Mouse (Mus musculus): Measurements from ENCODE around the gene Lhfpl5.
"Not testable (repeated sequence)": the region's sequence is repeated elsewhere in the genome, so short reads cannot be mapped to it uniquely, and the experiment has no call there.

Gene Lhfpl5

DNA sequence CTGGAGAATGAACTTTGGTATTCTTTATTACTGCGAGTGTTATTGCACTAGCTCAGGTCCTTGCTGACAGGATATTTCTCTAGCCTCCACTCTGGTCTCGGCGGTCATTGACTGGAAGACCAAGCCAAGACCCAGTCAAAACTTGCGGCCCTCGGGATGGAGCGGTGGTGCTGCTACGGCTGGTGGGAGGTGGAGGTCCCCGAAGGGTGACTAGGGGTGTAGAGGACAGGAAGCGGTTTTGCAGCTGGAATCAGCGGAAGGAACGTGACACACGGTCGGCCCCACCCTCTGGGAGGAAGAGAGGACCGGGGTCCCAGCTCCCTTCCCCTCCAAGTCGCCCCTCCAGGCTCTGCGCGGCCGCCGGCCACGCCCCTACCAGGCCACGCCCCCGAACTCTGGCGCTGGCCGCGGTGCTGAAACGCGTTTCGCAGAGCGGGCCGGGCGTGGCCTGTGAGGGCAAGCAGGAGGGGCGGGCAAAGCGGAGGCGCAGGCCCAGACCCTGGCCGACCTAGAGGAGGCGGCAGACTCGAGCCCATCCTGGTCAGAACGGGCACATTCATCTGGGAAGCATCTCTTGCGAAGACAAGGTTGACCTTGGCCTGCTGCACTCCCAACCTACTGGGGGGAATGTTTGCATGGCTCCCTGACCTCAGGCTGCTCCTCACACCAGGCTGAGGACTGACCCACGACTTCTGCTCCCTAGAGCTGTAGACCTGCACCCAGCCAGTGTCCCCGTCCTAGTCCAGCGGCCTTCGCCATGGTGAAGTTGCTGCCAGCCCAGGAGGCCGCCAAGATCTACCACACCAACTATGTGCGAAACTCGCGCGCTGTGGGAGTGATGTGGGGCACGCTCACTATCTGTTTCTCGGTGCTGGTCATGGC, at the start of gene Lhfpl5:
Gene Lhfpl5 (plus strand): TSS at position 398 of the 882 bp plus-strand sequence.
- no peak for DNase-seq (ENCODE audit: low spot score in 2 of 2)

DNA sequence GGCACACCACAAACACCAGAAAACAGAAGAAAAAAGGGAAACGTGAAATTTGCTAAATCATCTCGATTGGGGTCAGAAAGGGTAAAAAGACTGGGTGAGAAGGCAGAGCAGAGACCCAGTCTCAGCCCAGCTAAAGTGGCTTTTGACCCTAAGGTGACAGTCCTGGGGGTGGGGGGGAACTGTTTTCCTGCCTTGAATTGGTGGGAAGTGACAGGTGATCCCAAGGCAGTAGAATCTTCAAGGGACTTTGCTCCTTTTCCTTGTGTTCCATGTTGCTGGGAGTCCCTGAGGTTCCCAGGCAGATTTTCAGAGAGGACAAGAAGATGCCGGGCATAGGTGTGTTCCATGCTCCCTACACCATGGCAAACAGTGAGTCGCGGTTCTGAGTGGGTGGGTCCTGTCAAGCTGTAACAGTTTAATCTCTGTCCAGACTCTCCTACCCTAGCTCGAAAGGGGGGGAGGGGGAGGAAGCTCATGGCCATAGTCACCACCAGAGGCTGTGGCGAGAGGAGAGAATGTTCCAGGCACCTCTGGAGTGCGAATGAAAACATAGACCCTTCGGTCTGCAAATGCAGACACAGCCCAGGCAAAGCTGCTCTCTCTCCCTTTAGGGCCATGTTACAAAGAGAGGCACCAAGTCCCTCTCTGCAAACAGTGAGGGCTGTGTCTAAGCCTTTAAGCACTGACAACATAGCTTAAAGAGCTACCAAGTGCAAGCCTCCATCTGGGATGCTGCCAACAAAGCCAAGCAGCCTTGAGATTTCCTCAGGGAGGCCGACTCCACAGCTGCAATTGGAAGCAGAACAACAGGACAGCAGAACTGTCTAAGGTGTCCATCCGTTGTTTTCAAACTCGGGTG, 48.0 kb upstream of the Lhfpl5 start:
- no peak for DNase-seq (ENCODE audit: low spot score in 2 of 2)

DNA sequence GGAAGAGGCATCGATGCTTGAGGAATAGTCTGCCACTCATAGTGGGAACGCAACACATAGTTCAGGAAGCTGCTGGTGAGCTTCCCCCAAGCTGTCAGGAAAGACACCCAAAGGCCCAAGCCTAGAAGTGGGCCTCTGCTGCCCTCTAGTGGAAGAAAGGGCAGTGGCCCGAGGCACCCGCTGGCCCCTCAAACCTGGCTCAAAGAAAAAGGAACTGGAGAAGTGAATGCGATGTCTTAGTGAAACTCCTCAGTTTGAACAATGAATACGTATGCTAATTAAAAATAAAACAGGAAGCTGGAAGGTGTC, 47.4 kb upstream of the Lhfpl5 start:
- DNase-seq (ENCODE audit: low spot score in 2 of 2) = peak; percentile 76 to 77

DNA sequence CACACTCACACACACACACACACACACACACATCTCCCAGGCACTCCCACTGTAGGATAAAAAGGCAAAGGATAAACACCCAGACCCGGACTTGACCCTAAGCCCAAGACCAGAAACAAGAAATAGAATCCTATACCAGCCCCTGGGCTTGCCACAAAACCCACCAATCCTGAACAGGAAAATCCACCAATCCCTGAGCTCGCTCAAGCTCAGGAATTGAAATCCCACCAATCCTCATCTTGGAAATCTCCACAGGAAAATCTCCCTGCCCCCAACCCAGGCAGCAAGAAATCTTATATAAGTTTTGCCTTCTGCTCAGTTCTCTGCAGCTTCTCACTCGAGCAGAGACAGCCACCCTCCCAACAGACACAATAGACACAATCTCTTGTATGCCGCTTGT, 46.3 kb upstream of the Lhfpl5 start:
- DNase-seq (ENCODE audit: low spot score in 2 of 2) = no peak

DNA sequence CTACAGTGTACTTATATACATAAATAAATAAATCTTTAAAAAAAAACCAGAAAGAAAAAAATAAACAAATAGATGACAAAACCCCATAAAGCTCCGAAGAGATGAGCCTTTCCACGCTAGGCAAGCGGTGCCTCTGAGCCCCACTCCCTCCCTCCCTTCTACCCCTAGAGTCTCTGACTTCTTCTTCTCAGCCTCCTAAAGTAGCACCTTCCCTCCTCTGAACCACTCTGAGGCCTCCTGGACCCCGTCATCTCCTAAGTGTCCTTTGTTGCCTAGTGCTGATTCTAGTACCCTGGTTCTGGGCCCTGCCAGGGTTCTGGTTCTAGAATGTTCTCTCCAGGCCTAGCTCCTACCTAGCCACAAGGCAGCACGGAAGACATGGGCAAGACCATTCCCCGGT, 44.9 kb upstream of the Lhfpl5 start, which contains the start of gene Armc12:
Gene Armc12 (plus strand): TSS at position 301 of the 400 bp plus-strand sequence.
- no peak for DNase-seq (ENCODE audit: low spot score in 2 of 2)

DNA sequence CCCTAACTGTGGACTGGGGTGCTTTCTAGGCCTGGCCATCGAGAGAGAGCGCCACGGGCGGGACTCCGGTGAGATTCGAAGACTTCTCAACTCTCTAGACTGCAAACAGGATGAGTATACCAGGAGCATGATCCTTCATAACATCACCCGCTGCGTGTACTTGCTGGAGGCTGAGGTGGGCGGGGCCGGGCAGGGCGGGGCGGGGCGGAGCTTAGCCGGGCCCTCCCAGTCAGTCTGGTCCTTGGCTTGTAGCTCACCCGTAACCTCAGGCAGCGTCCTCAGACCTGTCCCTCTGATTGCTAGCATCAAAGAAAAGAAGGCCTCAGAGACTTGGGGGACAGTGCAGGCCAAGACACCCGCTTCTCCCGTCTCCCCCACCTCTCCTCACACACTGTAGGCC, 43.5 kb upstream of the Lhfpl5 start:
- no peak for DNase-seq (ENCODE audit: low spot score in 2 of 2)

DNA sequence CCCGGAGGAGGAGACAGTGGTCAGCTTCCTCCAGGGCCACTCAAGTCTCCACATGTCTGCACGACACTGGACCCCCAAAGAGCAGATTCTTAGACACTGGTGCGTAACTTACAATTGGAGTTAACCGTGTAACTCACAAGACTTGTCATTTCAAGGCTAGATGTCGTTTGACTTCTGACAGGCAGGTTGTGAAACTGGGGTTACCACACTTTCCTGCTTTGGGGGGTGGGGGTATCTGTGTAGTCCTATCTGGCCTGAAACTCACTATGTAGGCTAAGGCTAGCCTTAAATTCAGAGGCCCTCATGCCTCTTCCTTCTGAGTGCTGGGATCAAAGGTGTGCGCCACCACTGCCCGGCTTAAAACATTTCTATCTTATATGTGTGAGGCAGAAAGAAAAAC, 42.9 kb upstream of the Lhfpl5 start:
- DNase-seq (ENCODE audit: low spot score in 2 of 2) = no peak

DNA sequence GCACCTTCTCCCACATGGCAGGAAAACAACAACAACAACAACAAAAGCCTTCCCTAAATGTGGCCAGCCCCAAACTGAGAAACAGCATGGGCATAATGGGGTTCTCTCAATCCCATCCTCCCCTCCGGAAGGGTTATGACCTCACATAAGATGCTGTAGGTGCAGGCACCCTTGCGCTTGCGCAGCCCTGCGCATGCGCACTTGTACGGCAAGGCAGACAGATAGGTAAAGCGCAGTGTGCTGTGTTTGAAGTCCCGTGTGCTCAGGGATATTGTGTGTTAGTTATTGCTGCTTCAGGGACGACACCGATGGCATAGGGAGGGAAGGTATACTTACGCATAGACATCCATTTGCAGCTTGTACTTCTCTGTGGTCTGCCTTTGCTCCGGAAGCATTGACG, 42.1 kb upstream of the Lhfpl5 start:
- no peak for DNase-seq (ENCODE audit: low spot score in 2 of 2)

DNA sequence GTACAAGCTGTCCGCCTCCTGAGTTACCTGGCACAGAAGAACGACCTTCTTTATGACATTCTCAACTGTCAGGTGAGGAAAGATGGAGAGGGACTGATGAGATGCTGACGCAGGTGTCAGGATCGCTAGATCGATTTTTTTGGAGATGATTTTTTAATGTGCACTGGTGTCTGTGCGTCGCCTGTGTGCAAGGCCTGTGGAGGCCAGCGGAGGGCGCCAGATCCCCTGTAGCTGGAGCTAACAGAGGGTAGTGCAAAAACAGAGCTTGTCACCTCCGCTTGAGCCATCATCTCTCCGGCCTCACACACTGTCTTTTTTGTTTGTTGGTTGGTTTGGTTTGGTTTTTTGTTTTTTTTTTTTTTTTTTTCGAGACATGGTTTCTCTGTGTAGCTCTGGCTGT, 37.6 kb upstream of the Lhfpl5 start:
- no peak for DNase-seq (ENCODE audit: low spot score in 2 of 2)

DNA sequence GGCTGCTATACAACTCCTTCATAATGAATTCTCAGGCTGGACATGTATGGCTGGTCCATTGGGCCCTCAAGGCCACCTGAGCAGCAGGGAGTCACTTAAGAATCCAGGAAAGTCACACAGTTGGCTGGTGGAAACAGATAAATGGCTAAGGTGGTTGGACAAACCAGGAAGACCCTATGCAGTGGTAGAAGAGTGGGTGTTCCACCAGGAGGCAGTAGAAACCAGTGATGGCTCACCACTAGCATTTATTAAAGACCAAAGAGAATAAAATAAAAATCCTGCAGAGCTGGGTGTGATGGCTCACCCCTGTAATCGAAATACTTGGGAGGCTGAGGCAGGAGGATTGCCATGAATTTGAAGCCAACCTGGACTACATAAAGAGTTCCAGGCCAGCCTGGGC, 28.5 kb upstream of the Lhfpl5 start:
- DNase-seq (ENCODE audit: low spot score in 2 of 2) = no peak

DNA sequence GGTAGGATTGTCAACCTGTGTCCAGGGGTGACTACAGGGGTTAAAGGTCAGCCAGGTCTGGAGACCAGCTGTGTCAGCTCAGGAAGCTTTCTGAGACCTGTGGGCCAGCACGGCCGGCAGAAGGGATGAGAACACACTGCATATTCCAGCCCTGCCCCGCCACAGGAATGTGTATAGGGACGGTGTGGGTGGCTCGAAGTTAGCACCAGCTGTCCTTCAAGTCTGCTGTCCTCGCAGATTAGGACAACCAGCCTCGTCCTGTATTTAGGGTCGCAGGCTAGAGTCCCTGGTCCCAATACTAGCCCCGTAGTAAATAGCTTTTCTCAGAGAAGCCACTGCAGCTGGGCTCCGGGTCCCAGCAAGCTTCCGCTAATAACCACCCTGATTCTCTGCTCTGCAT, 26.9 kb upstream of the Lhfpl5 start:
- DNase-seq (ENCODE audit: low spot score in 2 of 2) = no peak

DNA sequence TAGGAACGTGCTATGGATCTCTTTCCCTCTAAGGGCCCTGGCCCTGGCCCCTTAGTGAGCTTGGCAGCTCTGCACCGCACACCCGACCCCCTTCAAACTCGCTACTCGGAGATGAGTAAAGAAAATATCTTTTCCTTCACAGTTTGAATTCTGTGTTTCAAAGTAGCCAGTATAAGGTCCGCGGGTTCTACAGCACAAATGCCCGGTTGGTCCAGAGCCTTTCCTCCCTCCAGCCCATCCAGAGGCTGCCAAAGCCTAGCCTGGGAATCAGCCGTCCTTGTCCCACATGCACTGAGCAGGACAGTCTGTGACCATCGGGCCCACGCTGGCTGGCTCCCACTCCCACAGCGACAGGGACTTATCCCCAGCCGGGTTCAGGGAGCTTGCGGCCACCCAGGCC, 26.3 kb upstream of the Lhfpl5 start, which contains the start of gene Clpsl2:
Gene Clpsl2 (plus strand): TSS at position 301 of the 400 bp plus-strand sequence.
- no peak for DNase-seq (ENCODE audit: low spot score in 2 of 2)

DNA sequence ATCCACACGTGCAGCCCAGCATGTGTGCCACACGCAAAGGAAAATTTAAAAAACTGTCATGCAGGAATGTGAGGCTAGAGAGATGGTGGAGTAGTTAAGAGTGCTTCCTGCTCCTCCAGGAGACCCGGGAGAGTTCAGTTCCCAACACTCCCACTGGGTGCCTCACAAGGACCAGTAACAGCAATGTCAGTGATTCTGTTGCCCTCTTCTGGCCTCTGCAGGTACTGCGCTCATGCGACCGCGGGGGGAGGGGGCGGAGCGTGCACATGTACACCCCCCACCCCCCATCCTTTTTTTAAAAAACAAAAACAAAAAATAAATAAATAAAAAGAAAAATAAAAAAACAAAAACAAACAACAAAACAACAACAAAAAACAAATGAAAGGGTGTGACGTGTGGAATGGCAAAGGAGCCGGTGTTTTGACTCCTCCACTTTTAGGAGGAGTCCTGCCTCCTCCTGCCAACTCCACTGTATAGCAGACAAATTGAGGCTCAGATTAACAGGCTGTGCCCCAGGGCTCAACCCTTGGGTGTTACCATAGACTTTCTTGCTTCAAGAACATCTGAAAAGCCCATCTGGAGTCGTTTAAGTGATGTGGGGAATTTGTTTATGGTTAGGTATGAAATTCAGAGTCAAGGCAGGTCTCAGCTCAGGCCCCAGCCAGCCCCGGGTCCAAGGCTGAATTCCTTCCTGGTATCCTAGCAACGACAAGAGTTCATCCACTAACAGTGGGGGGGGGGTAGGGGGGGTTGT, 22.2 kb upstream of the Lhfpl5 start:
- peak; percentile 11 to 63 for DNase-seq (ENCODE audit: low spot score in 2 of 2)

DNA sequence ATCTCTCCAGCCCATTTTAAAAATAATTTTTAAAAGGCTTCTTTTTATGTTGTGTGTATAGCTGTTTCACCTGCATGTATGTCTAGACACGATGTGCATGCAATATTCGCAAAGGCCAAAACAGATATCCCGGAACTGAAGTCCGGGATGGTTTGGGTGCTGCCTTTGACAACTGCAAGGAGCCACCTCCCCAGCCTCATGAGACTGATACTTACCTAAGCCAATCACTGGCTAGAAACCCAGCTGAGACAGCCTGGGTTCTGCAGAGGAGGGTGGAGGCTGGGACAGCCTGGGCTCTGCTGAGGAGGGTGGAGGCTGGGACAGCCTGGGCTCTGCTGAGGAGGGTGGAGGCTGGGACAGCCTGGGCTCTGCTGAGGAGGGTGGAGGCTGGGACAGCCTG, 21.4 kb upstream of the Lhfpl5 start:
- DNase-seq (ENCODE audit: low spot score in 2 of 2) = not testable (repeated sequence)

DNA sequence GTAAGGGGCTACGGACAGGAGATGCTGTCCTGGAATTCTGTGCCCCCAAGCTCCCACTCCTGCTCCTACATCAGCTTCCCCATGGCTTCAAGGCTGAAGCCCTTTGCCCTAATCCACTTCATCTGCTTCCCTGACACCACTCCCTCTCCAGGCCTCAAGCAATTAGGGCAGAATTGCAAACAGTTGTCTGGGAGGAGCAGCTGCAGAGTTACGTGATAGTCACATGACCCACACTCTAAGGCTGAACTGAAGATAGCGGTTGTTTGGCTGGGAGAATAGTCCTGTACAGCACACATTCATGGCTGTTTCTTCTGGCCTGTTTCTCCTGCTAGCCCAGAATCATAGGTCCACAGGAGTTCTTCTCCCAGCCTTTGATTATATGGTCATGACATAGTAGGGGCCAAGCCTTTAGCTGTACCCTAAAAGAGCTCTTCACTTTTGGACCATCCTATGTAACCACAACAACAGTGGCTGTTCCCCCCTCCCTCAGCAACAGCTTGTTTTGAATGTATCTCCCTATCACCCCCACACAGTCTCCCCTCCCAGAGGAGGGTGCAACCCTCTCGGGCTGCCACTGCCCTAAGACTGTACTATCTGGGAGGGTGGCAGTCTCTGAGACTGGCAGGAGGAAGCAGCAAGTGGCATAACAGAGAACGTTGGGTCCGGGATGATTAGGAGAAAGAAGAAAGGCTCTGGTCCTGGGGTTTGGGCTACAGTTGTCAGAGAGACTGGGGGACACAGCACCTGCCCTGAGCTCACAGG, 18.6 kb upstream of the Lhfpl5 start:
- no peak for DNase-seq (ENCODE audit: low spot score in 2 of 2)

DNA sequence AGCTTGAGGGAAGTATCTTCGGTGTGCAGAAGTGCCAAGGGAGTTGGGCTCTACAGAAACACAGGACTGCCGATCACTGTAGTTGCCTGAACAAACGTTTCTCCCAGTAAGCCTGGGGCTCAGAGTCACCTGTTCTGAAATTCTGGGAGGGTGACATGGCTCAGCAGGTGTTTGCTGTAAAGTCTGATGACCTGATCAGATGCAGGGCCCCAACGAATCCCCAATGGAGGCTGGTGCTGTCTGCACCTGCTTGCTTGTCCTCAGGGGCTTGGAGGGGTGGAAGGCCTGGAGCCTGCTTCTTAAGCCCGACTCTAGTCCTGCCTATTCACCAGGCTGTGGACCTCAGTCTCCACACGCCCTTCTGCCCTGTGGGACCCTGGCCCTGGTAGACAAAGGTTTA, 17.7 kb upstream of the Lhfpl5 start:
- no peak for DNase-seq (ENCODE audit: low spot score in 2 of 2)

DNA sequence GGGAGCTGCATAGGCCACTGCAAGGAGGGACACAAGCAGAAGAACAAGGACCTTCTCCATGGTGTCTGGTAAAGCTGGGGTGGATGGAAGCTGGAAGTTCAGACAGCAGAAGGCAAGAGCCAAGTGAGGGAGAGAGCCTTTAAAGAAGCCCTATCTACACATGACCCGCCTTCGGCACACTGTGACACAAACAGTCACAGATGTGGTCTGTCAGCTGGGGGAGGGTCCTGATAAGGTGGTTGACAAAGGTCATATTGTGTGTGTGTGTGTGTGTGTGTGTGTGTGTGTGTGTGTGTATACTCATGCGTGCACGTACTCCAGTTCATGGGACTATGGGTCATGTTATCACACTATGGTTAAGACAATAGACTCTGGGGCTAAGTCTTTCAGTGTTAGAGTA, 14.8 kb upstream of the Lhfpl5 start, which contains the start of gene Clps:
Gene Clps (minus strand): TSS at position 169 of the 400 bp plus-strand sequence.
- DNase-seq (ENCODE audit: low spot score in 2 of 2) = no peak

DNA sequence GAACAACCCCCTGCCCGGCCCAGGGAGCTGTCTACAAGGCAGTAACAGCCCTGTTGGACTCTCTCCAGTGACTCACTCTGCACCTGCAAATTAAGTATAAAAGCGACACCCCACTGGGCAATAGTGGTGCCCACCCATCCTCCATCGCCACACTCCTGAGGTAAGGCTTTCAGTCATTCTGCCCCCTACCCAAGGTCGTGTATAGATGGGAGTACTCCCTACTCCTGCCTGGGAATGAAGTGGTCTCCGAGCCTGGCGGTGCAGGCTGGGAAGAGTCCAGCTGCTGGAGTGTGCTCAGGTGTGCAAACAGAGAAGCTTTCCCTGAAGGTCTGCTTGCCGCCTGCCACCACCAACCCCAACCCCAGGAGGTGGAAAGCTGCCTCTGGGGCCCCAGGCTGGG, 13.8 kb upstream of the Lhfpl5 start:
- DNase-seq (ENCODE audit: low spot score in 2 of 2) = no peak

DNA sequence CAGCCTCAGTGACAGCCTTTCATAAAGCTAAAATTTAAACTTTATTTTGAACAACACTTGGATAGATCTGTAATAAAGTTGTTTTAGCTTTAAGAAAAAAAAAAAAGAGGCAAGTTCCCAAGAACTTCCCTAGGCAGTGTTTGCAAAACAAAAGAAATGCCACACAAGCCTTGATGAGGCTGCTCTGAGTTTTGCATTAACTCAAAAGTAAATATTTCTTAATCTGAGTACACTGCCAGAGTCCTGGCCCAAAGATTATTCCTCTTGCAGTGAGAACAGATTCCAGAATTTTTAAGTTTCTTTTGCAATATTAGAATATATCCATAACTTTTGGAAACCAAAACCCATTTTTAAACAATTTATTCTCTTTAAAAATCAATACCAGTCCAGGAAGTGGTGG, 10.3 kb upstream of the Lhfpl5 start:
- DNase-seq (ENCODE audit: low spot score in 2 of 2) = no peak

DNA sequence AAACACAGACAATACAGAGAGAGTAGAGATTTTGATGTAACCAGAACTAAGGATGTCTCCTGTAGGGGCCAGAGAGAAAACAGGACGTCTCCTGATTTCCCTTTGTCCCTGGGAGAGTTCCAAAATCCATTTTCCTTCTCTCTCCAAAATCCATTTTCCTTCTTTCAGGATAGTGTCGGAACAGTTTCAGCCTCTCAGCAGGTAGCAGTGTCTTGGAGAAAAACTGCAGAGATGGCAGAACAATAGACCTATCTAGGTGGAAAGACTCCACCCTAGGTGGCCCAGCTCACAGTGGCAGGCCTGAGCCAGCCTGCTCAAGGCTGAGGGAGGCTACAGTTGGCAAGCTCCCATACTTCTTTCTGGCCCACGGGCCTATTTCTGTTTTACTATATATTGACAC, 7.9 kb upstream of the Lhfpl5 start:
- no peak for DNase-seq (ENCODE audit: low spot score in 2 of 2)

DNA sequence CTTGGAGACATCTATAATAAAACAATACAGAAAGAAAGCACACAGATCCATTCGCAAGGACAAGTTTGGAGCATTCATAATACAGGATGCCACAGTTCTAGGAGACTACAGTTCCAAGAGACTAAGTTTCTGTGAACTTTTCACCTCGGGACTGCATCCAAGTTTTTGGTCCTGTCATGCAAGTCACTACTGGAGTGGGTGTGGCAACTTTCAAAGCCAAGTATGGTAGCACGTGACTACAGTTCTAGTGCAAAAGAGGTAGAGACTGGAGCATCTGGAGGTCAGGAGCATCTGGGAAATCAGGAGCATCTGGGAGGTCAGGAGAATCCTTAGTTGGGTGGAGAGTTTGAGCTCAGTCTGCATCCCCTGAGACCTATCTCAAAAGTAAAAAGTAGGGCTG, 3.6 kb upstream of the Lhfpl5 start:
- DNase-seq (ENCODE audit: low spot score in 2 of 2) = no peak
